Mouse (Mus musculus) lung, postnatal 0 days (tissue): ENCODE results near the gene Adamts4.

Source experiments
- CTCF ChIP-seq: IDR thresholded peaks from 2 replicates; pipeline ENCODE4 v1.5.1; 2016; ENCODE audit warnings: antibody characterized with exemption, mild to moderate bottlenecking
- EP300 ChIP-seq: IDR thresholded peaks from 2 replicates; pipeline ENCODE4 v1.6.1; 2016; ENCODE audit warnings: antibody characterized with exemption, mild to moderate bottlenecking, control low read depth

DNA sequence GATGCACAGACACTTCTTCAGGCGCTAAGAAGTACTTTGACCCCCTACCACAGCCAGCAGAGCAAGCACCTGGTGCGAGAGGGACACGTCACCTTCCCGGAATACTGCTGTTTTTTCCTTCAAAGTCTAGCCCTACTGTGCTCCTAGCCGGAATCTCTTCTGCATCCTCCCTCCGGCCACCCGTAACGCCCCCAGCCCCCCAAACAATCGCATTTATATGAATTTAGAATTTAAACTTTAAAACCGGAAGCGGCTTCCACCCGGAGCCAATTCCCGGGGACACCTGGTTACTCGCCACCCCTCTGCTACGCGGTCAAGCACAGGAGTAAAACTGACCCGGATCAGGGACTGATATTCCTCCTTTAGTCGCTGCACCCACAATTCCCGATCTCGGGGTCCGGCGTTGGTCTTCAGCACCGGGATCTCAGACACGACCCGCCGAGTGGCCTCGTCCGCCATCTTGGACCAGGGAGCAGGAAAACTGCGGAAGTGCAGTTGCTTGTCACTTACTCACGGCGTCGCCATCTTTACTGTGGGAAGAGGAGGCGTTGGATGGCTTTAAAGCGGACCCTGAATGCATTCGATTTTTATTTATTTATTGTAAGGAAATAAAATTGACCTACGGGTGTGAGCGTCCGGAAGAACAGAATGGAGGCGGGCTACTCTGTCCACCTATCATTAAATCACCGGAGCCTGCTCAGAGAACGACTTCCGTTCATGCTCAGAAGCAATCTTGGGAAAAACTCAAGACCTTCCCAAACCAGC, 44.3 kb downstream of the Adamts4 start, which contains the start of gene Ufc1:
- TF ChIP-seq CTCF, result peak; percentile 54
- TF ChIP-seq EP300, result peak; percentile 59
